Mouse (Mus musculus) cerebellum, adult 2 months (tissue): Measurements from ENCODE around the gene Serpina11. TPM values are rescaled to one million over a fixed set of nuclear protein-coding genes. Genes with fewer than 3 reads are reported as not detected.
A peak's percentile ranks its signal among the peaks of the same experiment; 100 is the strongest.

ENCODE experiments used
- DNase-seq, 2 experiments: peaks; one replicate each; pipeline ENCODE4 v3.0.0; 2021
- H3K27ac ChIP-seq: fragments of 200-500 bp; 2 replicates; pipeline ENCODE4 v1.5.1; 2012; ENCODE audit warnings: low read length, control low read depth, inconsistent platforms; ENCODE audit not compliant: insufficient read depth
- H3K27me3 ChIP-seq: fragments of 200-500 bp; 2 replicates; pipeline ENCODE4 v1.6.1; 2012; ENCODE audit warnings: inconsistent platforms, mild to moderate bottlenecking, low read length, moderate library complexity; ENCODE audit not compliant: control insufficient read depth, insufficient read depth
- H3K4me1 ChIP-seq: fragments of 200-500 bp; 2 replicates; pipeline ENCODE4 v1.6.1; 2011; ENCODE audit warnings: low read length; ENCODE audit not compliant: control insufficient read depth, insufficient read depth
- H3K4me3 ChIP-seq: fragments of 200-500 bp; replicated peaks from 2 replicates; pipeline ENCODE3; 2011; ENCODE audit warnings: mild to moderate bottlenecking, low read depth, low read length, control low read depth; ENCODE audit not compliant: insufficient read depth
- CTCF ChIP-seq: fragments of 200-500 bp; IDR thresholded peaks from 2 replicates; pipeline ENCODE4 v1.5.1; 2011; ENCODE audit warnings: low read depth, mild to moderate bottlenecking, control low read depth, low read length, moderate library complexity, borderline replicate concordance; ENCODE audit not compliant: insufficient read depth
- POLR2A ChIP-seq: fragments of 200-500 bp; IDR thresholded peaks from 2 replicates; pipeline ENCODE4 v1.6.1; 2011; ENCODE audit warnings: low read length, control low read depth, borderline replicate concordance; ENCODE audit not compliant: insufficient read depth
- WGBS: fragments of 180-500 bp; shearing (Covaris S2); methylation state at CpG from one replicate; pipeline ENCODE4 v1.1.7; 2018; 5-methylcytosine and 5-hydroxymethylcytosine counted together
- polyA plus RNA-seq: library from polyadenylated mRNA; depleted of rRNA; stranded (reverse); fragments of >200 nt; gene quantifications from 2 replicates; pipeline ENCODE4 v1.2.3, GENCODE M21; 2012

The Serpina11 gene
- polyA plus RNA-seq, 1 experiment = 0.07 TPM

GRCm38 (mm10) chr12:103988754-103989513 lies 823 bp downstream of the Serpina11 start:
- no peak for TF ChIP-seq CTCF
- TF ChIP-seq POLR2A = no peak
- Histone ChIP-seq H3K27me3 (no peaks in the 10 kb centered on the region), H3K4me3 (no peak overlapping the region), H3K27ac (no peak overlapping the region), H3K4me1 (no peaks in the 10 kb centered on the region)
- WGBS = 66% methylated on average over 14 of the region's 14 CpGs
- DNase-seq = no peak

- 14% methylated on average over 5 of the region's 5 CpGs for WGBS
- Histone ChIP-seq H3K27me3 (no peaks in the 10 kb centered on the region), H3K4me3 (no peak overlapping the region), H3K27ac (no peak overlapping the region), H3K4me1 (no peaks in the 10 kb centered on the region)
- no peak for DNase-seq
- TF ChIP-seq POLR2A (no peak), CTCF (no peak)
Measured at GRCm38 (mm10) chr12:103985868-103986267, 3.9 kb downstream of the Serpina11 start.

- 53% methylated on average over 4 of the region's 4 CpGs for WGBS
- Histone ChIP-seq H3K27ac (no peak overlapping the region), H3K4me3 (no peak overlapping the region), H3K27me3 (no peaks in the 10 kb centered on the region), H3K4me1 (no peaks in the 10 kb centered on the region)
- TF ChIP-seq POLR2A = no peak
- peak; percentile 7 to 23 for DNase-seq
Measured at GRCm38 (mm10) chr12:103984935-103985334, 4.8 kb downstream of the Serpina11 start.

GRCm38 (mm10) chr12:103981646-103982360 lies 8.0 kb downstream of the Serpina11 start:
- DNase-seq = no peak
- H3K4me1 ChIP-seq = no peaks in the 10 kb centered on the region
- 70% methylated on average over 7 of the region's 7 CpGs for WGBS
- H3K27me3 ChIP-seq = no peaks in the 10 kb centered on the region
- no peak for TF ChIP-seq POLR2A
- TF ChIP-seq CTCF = no peak
- H3K27ac ChIP-seq = no peak overlapping the region
- H3K4me3 ChIP-seq = no peak overlapping the region

- TF ChIP-seq POLR2A (no peak), CTCF (no peak)
- WGBS = 85% methylated on average over 10 of the region's 10 CpGs
- DNase-seq = no peak
- Histone ChIP-seq H3K27ac (no peak overlapping the region), H3K27me3 (no peaks in the 10 kb centered on the region), H3K4me3 (no peak overlapping the region), H3K4me1 (no peaks in the 10 kb centered on the region)
Measured at GRCm38 (mm10) chr12:103978294-103978693, 11.5 kb downstream of the Serpina11 start.

GRCm38 (mm10) chr12:103977846-103978245 lies 11.9 kb downstream of the Serpina11 start:
- no peak for DNase-seq
- H3K4me3 ChIP-seq = no peak overlapping the region
- H3K4me1 ChIP-seq = no peaks in the 10 kb centered on the region
- TF ChIP-seq CTCF = peak; percentile 46
- no peak for TF ChIP-seq POLR2A
- no peak overlapping the region for H3K27ac ChIP-seq
- WGBS = 31% methylated on average over 5 of the region's 5 CpGs
- no peaks in the 10 kb centered on the region for H3K27me3 ChIP-seq

- H3K27ac ChIP-seq = no peak overlapping the region
- no peak overlapping the region for H3K4me3 ChIP-seq
- no peak for DNase-seq
- no peaks in the 10 kb centered on the region for H3K4me1 ChIP-seq
- H3K27me3 ChIP-seq = no peaks in the 10 kb centered on the region
- 33% methylated on average over 3 of the region's 3 CpGs for WGBS
- TF ChIP-seq CTCF (no peak), POLR2A (no peak)
Measured at GRCm38 (mm10) chr12:103977060-103977459, 12.7 kb downstream of the Serpina11 start.

- H3K4me3 ChIP-seq = no peak overlapping the region
- H3K27me3 ChIP-seq = no peaks in the 10 kb centered on the region
- no peak for DNase-seq
- WGBS = 66% methylated on average over 4 of the region's 4 CpGs
- no peaks in the 10 kb centered on the region for H3K4me1 ChIP-seq
- TF ChIP-seq CTCF (no peak), POLR2A (no peak)
- no peak overlapping the region for H3K27ac ChIP-seq
Measured at GRCm38 (mm10) chr12:103971080-103971479, 18.7 kb downstream of the Serpina11 start.
